Mouse (Mus musculus) limb, embryonic 11.5 days (tissue): ENCODE measurements around the gene Pgam2. TPM values are rescaled to one million over a fixed set of nuclear protein-coding genes. Genes with fewer than 3 reads are reported as not detected.

Source experiments
- ATAC-seq: fragments of 200-750 bp; cut with Nextera tagmentation; 2 replicates; pipeline ENCODE4 v1.8.0; 2017; ENCODE audit warnings: low read depth; ENCODE audit not compliant: insufficient number of reproducible peaks, low FRiP score, low TSS enrichment
- DNase-seq: peaks from one replicate; pipeline ENCODE4 v3.0.0-alpha.2; 2015; ENCODE audit warnings: low spot score
- H3K27ac ChIP-seq: fragments of 300-500 bp; sonication (generic); replicated peaks from 2 replicates; pipeline ENCODE4 v1.5.1; 2014; ENCODE audit warnings: low read depth, mild to moderate bottlenecking, low read length
- H3K27me3 ChIP-seq: fragments of 300-500 bp; sonication (generic); 2 replicates; pipeline ENCODE4 v1.6.1; 2014; ENCODE audit warnings: mild to moderate bottlenecking, low read length, mixed read lengths; ENCODE audit not compliant: control insufficient read depth, insufficient read depth
- H3K36me3 ChIP-seq: fragments of 300-500 bp; sonication (generic); 2 replicates; pipeline ENCODE4 v1.6.1; 2014; ENCODE audit warnings: mild to moderate bottlenecking, low read length, moderate library complexity, mixed read lengths; ENCODE audit not compliant: control insufficient read depth, insufficient read depth
- H3K4me1 ChIP-seq: fragments of 300-500 bp; sonication (generic); 2 replicates; pipeline ENCODE4 v1.6.1; 2014; ENCODE audit warnings: low read length, mixed read lengths; ENCODE audit not compliant: control insufficient read depth, insufficient read depth
- H3K4me2 ChIP-seq: fragments of 300-500 bp; sonication (generic); 2 replicates; pipeline ENCODE4 v1.6.1; 2014; ENCODE audit warnings: low read depth, mild to moderate bottlenecking, moderate library complexity; ENCODE audit not compliant: severe bottlenecking
- H3K4me3 ChIP-seq: fragments of 300-500 bp; sonication (generic); 2 replicates; pipeline ENCODE4 v1.5.1; 2014; ENCODE audit warnings: low read depth, low read length
- H3K9ac ChIP-seq: fragments of 300-500 bp; sonication (generic); 2 replicates; pipeline ENCODE4 v1.6.1; 2014; ENCODE audit warnings: mild to moderate bottlenecking, low read length
- H3K9me3 ChIP-seq: fragments of 300-500 bp; sonication (generic); 2 replicates; pipeline ENCODE4 v1.6.1; 2016; ENCODE audit warnings: low read length; ENCODE audit not compliant: control insufficient read depth
- WGBS: fragments of 180-500 bp; shearing (Covaris S2); extraction: QIAGEN DNeasy Blood & Tissue Kit; methylation state at CpG from one replicate; pipeline ENCODE4 v1.1.7; 2014; 5-methylcytosine and 5-hydroxymethylcytosine counted together
- polyA plus RNA-seq: library from polyadenylated mRNA; unstranded; fragments of >200 nt; fragmentation: Nextera tagmentation; extraction: Ambion mirVana; gene quantifications from 2 replicates; pipeline ENCODE4 v1.2.1, GENCODE M21; 2014

Pgam2 gene
- polyA plus RNA-seq, 1 experiment from 2014 or later, result 16.3 TPM

DNA sequence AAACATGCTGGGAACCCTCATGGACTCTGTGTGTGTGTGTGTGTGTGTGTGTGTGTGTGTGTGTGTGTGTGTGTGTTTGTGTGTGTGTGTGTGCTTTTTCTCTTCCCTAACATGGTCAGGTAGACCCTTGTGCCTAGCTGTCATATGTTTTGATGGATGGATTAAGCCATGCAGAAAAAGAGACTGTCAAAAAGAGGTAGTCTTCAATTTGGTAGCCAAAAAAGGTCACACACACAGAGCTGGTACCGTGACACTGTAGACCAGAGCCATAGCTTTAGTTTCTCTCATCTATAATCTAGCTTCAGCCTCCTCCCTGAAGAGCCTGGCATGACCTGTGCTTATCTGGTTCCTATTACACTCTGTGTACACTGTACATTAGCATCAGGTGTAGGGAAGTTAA is 13.1 kb downstream of the Pgam2 start:
- H3K36me3 ChIP-seq, result peaks cover 10% of the 10 kb centered on the region; the same call in 1 of the 2 replicates
- H3K4me1 ChIP-seq, result peaks cover 3% of the 10 kb centered on the region; the same call in 1 of the 2 replicates
- no peak overlapping the region for H3K4me2 ChIP-seq
- DNase-seq (no peak), ATAC-seq (no peak)
- no peak overlapping the region for H3K27ac ChIP-seq
- 90% methylated on average over 1 of the region's 1 CpGs for WGBS
- no peaks in the 10 kb centered on the region for H3K27me3 ChIP-seq
- no peak overlapping the region for H3K9ac ChIP-seq
- no peak overlapping the region for H3K4me3 ChIP-seq
- no peaks in the 10 kb centered on the region for H3K9me3 ChIP-seq

DNA sequence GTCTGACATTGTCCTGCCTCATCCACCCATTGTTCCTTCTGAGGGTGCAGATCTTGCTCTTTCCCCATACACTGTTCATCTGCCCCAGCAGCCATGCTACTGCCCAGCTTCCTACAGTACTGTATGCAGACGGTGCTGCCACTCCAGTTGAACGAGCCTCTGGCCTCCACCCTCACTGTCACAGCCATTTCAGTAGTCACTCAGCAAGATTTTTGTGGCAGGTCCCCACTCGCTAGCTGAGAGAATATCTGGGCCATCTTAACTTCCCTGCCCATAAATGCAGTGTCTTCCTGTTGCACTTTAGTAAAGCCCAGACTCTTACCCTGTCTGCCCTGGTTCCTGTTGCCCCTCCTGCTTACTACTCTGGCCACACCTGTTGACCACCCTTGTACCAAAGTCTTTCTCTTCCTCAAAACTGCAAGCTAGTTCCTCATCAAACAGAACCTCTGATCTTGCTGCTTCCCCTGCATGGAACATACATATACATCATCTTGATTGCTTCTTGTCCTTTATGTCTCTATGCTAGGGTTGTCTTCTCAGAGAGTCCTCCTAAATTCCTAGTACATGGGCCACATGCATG is 13.7 kb downstream of the Pgam2 start:
- Histone ChIP-seq H3K27me3 (no peaks in the 10 kb centered on the region), H3K36me3 (peaks cover 10% of the 10 kb centered on the region; the same call in 1 of the 2 replicates), H3K4me2 (peak overlapping the region; percentile 80; the same call in 1 of the 2 replicates), H3K9ac (no peak overlapping the region), H3K27ac (no peak overlapping the region), H3K4me3 (no peak overlapping the region), H3K9me3 (no peaks in the 10 kb centered on the region), H3K4me1 (peaks cover 3% of the 10 kb centered on the region; the same call in 1 of the 2 replicates)
- 83% methylated on average over 3 of the region's 3 CpGs for WGBS
- no peak for ATAC-seq
- no peak for DNase-seq

DNA sequence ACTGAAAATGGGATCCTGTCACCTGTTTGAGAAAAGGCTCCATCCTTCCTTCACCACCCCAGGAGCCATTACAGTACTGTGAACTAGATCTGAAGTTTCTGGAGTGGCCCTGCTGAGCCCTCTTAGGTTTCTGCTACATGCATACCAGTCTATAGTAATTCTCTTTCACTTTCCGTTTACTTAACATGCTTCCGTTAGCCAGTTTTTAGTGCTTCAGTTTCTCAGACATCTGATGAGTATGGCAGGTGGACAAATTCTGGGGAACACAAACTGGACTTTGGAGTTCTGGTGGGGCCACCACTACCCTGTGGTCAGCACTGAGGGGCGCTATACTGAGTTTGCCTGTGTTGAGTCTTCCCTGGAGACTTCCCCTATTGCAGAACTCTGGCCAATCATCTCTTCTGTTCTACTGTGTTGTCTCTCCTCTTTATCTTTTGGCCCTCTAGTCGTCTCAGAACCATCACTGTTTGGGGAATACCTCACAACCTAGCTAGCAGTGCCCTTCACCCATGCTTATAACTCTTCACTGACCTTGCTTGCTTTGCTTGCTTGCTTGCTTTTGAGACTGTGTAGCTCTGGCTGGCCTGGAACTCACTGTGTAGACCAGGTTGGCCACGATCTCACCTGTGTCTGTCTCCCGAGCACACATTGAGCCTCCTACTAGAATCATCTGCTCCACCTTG is 14.3 kb downstream of the Pgam2 start:
- ATAC-seq, result 0 out of 2 replicates have a peak, but pooled peaks have one; percentile 4
- WGBS, result 77% methylated on average over 6 of the region's 6 CpGs
- peaks cover 3% of the 10 kb centered on the region; the same call in 1 of the 2 replicates for H3K4me1 ChIP-seq

DNA sequence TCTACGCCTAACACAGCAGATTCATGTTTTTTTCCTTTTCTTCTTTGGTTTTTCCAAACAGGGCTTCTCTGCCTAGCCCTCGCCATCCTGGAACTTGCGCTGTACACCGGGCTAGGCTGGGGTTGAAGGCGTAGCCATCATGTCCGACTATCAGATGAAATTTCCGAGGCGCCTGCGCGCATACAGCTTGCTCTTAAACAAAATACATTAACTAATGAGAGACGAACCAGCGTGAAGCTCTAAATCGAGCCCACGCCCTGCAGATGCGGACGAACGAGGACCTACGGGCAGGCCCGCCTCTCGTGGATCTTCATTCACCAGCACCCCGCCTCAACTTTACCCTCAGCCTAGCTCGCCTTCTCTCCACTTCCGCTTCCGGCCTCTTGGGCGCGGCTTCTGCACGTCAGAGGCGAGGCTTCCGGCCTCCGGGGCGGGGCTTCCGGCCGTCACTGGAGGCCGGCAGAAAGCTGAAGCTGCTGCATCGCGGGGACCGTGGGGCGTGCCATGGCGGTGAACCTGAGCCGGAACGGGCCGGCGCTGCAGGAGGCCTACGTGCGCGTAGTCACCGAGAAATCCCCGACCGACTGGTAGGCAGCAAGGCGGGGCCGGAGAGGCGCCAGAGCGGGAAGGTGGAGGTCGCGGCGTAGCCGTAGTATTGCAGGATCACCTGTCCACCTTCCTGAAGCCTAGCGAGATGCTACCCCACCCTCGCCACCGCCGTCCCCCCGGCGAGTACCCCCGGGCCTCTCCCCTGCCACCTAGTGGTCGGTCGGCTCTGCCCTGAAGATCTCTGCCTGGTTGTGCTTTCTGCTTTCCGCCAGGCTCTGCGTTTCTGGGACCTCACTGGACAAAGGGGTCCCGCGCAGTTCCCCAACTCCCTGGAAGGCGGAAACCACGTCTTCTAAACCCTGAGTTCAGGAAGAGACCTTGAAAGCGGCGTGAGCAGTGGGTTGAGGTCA is 15.2 kb downstream of the Pgam2 start, which contains the start of gene Dbnl:
Gene Dbnl, plus strand, starts transcription at position 433 of the 959 bp plus-strand sequence.
- peak within 1 kb of the TSS; percentile 80 for H3K4me2 ChIP-seq
- no peaks in the 10 kb centered on the region for H3K27me3 ChIP-seq
- under 1% methylated on average over 69 of the region's 74 CpGs for WGBS
- H3K9ac ChIP-seq, result peak within 1 kb of the TSS; percentile 81
- ATAC-seq (peak; percentile 93), DNase-seq (peak; percentile 96)
- H3K4me1 ChIP-seq, result peaks cover 3% of the 10 kb centered on the region; the same call in 1 of the 2 replicates
- H3K27ac ChIP-seq, result peak within 1 kb of the TSS; percentile 77
- peak within 1 kb of the TSS; percentile 74 for H3K4me3 ChIP-seq
- H3K9me3 ChIP-seq, result no peaks in the 10 kb centered on the region
- H3K36me3 ChIP-seq, result peaks cover 8% of the 10 kb centered on the region; the same call in 1 of the 2 replicates

More for the DNA sequence above, 14.3 kb downstream of the Pgam2 start:
- no peaks in the 10 kb centered on the region for H3K27me3 ChIP-seq
- H3K4me2 ChIP-seq, result peak overlapping the region; percentile 80
- no peaks in the 10 kb centered on the region for H3K9me3 ChIP-seq
- H3K4me3 ChIP-seq, result peak overlapping the region; percentile 74
- no peak for DNase-seq
- H3K36me3 ChIP-seq, result peaks cover 10% of the 10 kb centered on the region; the same call in 1 of the 2 replicates
- H3K27ac ChIP-seq, result peak overlapping the region; percentile 77; the same call in 1 of the 2 replicates
- H3K9ac ChIP-seq, result peak overlapping the region; percentile 81

DNA sequence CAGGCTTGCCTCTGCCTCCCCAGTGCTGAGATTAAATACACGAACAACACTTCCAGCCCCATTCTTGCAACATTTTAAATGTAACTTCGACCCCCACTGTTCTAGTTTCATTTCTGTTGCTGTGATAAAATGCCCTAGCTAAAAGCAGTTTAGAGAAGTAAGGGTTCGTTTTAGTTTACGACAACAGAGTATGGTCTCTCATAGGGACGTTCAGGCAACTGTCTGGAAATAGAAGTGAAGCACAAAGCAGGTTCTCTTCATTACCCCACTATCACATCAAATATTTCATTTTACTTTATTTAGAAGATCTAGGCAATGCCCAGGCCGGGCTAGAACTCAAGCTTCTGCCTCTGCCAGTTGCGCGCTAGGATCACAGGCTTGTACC is 15.9 kb downstream of the Pgam2 start:
- no peak for ATAC-seq
- peaks cover 7% of the 10 kb centered on the region; the same call in 1 of the 2 replicates for H3K36me3 ChIP-seq
- H3K9ac ChIP-seq, result peak overlapping the region; percentile 81
- no peaks in the 10 kb centered on the region for H3K9me3 ChIP-seq
- 36% methylated on average over 8 of the region's 8 CpGs for WGBS
- H3K4me1 ChIP-seq, result peaks cover 3% of the 10 kb centered on the region; the same call in 1 of the 2 replicates
- H3K4me3 ChIP-seq, result peak overlapping the region; percentile 74
- DNase-seq, result no peak
- H3K27ac ChIP-seq, result peak overlapping the region; percentile 77
- no peaks in the 10 kb centered on the region for H3K27me3 ChIP-seq
- peak overlapping the region; percentile 80 for H3K4me2 ChIP-seq

DNA sequence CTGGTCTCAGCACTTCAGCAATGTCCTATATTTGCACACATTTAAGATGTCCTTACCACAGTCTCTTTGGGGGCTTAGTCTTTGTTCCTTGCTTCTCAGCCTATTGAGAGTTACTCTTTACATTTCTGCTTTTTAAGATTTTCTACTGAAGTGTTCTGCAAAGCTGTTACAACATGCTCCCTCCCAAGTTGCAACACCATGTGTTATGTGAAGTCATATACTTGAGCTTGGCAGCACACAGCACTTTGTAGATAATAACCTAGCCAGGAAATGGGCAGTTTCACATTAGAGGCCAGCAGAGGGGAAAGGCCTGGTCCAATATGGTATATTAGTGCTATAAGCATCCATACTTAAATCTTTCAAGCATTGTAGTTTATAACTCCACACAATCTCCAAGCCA is 17.8 kb downstream of the Pgam2 start:
- peaks cover 3% of the 10 kb centered on the region; the same call in 1 of the 2 replicates for H3K4me1 ChIP-seq
- no peak overlapping the region for H3K9ac ChIP-seq
- H3K9me3 ChIP-seq, result no peaks in the 10 kb centered on the region
- no peaks in the 10 kb centered on the region; the same call in 1 of the 2 replicates for H3K36me3 ChIP-seq
- DNase-seq, result no peak
- no peak for ATAC-seq
- H3K4me2 ChIP-seq, result no peak overlapping the region
- H3K27ac ChIP-seq, result no peak overlapping the region
- H3K27me3 ChIP-seq, result no peaks in the 10 kb centered on the region
- no peak overlapping the region for H3K4me3 ChIP-seq

DNA sequence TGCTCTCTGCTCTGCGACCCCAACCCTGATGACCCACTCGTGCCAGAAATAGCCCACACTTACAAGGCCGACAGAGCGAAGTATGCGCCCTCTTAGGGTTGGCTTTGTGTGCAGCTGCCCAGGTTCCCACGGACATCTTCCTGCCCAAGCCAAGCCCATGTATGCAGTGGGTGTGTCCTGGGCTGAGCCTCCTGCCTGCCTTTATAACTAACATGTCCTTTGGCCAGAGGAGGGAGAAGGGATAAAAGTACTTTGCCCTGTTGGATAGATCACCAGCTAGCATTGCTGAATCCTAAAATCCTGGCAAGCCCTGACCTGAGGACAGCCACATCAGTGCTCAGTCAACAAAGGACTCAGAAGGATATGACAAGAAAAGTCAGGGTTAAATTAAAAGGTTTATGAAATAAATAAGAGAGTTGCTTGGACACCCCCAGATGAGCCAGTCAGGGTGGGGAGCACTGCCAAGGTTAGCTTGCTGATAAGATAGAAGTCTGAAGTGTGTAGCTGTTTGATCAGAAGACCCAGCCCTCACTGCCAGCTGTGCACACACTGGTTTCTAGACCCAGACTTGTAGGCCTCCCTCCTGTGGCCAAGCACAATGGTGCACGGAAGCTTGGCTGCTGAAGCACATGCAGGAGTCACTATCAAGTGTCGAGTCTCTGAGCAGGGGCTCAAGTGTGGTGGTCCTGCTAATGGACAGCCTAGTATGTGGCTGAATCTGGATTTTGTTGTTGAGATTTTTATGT is 21.2 kb downstream of the Pgam2 start:
- DNase-seq (no peak), ATAC-seq (no peak)
- H3K27me3 ChIP-seq, result no peaks in the 10 kb centered on the region
- H3K9ac ChIP-seq, result no peak overlapping the region
- no peaks in the 10 kb centered on the region for H3K9me3 ChIP-seq
- H3K4me3 ChIP-seq, result no peak overlapping the region
- no peaks in the 10 kb centered on the region for H3K4me1 ChIP-seq
- 78% methylated on average over 8 of the region's 8 CpGs for WGBS
- H3K4me2 ChIP-seq, result no peak overlapping the region
- H3K36me3 ChIP-seq, result no peaks in the 10 kb centered on the region
- no peak overlapping the region for H3K27ac ChIP-seq
